Mouse (Mus musculus): Measurements from ENCODE around the gene Insr. TPM values are rescaled to one million over a fixed set of nuclear protein-coding genes. Genes with fewer than 3 reads are reported as not detected.
"Not testable (repeated sequence)": the region's sequence is repeated elsewhere in the genome, so short reads cannot be mapped to it uniquely, and the experiment has no call there.

The Insr gene
- total RNA-seq, 2 experiments from 2014 or later: 100 to 108 TPM

DNA sequence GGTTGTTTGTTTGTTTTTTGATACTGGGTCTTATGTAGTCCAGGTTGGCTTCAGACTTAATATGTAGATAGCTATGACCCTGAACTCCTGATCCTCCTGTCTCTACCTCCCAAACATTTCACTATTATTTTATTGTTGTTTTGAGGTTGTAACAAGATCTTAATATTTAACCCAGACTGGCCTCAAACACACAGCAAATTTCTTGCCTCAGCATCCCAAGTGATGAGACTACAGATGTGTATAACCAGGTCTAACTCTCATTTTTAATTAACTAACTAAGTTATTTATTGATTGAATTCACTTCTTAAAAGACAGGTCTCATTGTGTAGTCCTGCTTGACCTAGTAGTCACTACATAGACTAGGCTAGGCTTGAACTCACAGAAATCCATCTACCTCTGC lies 88.4 kb downstream of the Insr start:
- no peak for DNase-seq

DNA sequence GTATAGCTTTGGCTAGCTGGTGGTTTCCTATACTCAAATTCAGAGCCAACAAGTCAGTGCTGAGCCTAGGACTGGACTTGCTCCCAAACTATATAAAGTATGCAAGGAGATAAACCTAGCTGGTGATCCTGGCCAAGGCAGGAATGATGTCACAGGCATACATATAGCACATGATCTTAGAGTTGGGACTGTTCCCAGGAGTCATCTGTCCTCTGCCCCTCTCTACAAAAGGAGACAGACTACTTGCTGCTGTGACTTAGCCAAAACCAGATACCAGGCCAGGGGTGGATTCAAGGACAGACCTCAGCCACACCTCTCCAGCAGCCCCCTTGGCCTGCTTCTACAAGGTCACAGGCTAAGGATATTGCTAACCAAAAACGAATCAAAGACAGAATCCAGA lies 92.0 kb downstream of the Insr start:
- DNase-seq: peak; percentile 18

DNA sequence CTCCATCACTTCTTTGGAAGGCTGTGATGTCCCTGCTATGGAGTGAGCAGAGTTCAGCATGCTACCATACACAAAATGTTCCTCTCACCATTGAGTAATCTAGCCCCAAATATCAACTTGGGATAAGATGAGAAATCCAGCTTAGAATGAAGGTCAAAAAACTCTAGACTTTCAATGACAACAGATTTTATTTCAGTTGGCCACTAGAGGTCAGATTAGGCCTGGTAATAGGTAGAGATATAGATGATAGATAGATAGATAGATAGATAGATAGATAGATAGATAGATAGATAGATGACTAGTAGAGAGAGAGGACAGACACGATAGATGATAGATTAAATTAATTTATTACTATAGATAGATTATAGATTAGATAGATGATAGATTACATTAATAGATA lies 99.5 kb downstream of the Insr start:
- no peak for DNase-seq

DNA sequence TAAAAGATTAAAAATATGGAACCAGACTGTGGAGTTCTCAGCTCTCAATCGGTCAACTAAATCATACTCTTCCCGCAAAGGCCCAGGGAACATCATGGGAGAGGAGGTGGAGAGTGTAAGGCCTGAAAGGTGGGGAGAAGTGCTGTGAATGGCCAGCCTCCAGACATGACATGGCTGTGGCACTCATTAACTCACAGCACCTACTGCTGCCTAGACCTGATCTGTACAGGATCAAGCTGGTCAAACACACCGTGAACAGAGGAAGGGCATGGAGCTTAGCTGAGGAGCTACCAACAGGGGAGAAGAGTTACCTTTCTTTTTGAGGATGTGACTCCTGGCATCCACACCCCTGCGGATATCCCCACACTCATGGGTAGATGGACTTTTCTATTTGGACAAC lies 102.0 kb downstream of the Insr start:
- DNase-seq: no peak

DNA sequence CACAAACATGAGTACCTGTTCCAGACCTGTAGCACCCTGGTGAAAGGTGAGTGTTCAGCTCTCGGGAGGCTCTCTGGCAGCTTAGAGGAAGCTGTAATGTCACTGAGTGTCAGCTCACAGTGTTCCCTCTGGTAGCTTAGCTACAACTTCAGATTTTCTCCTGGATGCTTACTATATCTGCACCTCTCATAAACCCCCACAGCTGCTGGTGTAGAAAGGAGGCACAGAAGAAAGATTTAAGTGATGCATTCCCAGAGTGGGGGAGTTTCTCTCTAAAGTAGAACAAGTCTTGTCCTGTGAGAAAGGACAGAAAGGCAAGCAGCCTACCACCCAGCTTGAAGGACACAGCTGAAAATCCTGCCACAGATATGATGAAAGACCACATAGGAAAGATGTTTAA lies 107.2 kb downstream of the Insr start:
- DNase-seq: no peak

DNA sequence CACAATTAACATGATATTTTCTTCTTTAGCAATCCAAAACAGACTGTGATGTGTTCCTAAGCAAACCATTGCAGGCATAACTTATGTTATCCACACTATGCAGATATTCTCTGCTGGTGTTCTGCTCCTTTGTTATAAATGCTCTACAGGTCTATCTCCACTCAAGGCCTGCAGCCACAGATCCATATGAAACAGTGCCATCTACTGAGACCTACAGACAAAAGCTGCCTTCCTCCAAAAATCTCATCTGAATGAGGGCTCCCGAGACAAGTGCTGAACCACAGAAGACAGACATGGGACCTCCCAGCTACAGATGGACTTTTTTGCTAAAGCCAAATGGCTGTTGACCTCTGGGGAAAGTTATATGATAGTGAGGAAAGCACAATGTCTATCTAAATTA lies 132.9 kb downstream of the Insr start:
- DNase-seq: no peak

DNA sequence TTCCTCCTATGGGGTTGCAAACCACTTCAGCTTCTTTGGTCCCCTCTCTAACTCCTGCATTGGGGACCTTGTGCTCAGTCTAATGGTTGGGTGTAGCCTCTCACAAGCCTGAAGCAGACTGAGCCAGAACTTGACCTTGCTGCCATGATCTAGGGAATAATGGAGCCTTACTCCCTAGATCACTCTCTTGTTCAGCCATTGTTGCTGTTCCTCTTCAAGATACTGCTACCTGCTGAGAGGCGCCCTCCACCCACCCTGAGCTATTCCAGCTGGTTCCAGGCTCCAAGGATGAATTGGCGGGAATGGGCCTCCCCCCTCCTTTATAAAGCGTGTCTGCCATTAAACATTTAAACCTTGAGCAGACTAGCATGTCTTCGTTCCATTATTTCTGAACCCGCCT lies 179.0 kb downstream of the Insr start:
- not testable (repeated sequence) for DNase-seq

Small RNAs within 50 kb of the gene (microRNA-seq; reads per million reads assigned to microRNA genes)
- gene Gm25775: not detected

Other genes starting within 250 kb of the Insr start
- gene A430078G23Rik, start 73.8 kb upstream of the Insr start, total RNA-seq (2021): 1 to 10 TPM; 2.3 to 3.7 TPM
- 10 to 100 TPM; 27.4 to 36.5 TPM for gene Arhgef18, start 113.4 kb upstream of the Insr start, total RNA-seq (2021)
- 10 to 100 TPM; 13.3 to 16.1 TPM for gene Pex11g, start 188.1 kb upstream of the Insr start, total RNA-seq (2021)
- under 1 TPM in 1 of 2 experiments, not detected in 1; 0.27 TPM for gene Tex45, start 191.2 kb upstream of the Insr start, total RNA-seq (2021)
- gene Zfp358, start 213.5 kb upstream of the Insr start, total RNA-seq (2021): 10 to 100 TPM; 23.9 to 25.3 TPM
- 10 to 100 TPM; 30.2 to 37.6 TPM for gene Mcoln1, start 220.8 kb upstream of the Insr start, total RNA-seq (2021)
- 10 to 100 TPM; 24.2 to 39.3 TPM for gene Pnpla6, start 235.8 kb upstream of the Insr start, total RNA-seq (2021)

Data from adrenal gland, postnatal 10 days (tissue).